Mouse (Mus musculus) megakaryocyte, adult 5-6 weeks (primary cell): ENCODE results near the gene Pheta1. TPM values are rescaled to one million over a fixed set of nuclear protein-coding genes. Genes with fewer than 3 reads are reported as not detected.
A peak's percentile ranks its signal among the peaks of the same experiment; 100 is the strongest.

Experiments
- ATAC-seq: 2 replicates; pipeline ENCODE4 v1.8.0; 2016; ENCODE audit warnings: mild to moderate bottlenecking, inconsistent platforms; ENCODE audit not compliant: poor library complexity, severe bottlenecking
- total RNA-seq, 2 experiments: library from RNA; stranded (forward) in 1 of 2; stranded (reverse) in 1 of 2; fragments of 153-499, 151-499 nt in 1 of 2; fragments of 221-1000, 200-1000 nt in 1 of 2; gene quantifications; 2 replicates each; pipeline versions ENCODE4 v1.2.3 to v1.2.4; 2015 to 2017

The Pheta1 gene
- total RNA-seq (2015): 0.78 and 1.2 TPM in 2 replicates
- 0.69 and 1.8 TPM in 2 replicates for total RNA-seq (2017)

GRCm38 (mm10) chr5:121848743-121849142 is at the start of gene Pheta1:
Pheta1 (plus strand) TSS chr5:121848984.
- peak; percentile 86 for ATAC-seq

GRCm38 (mm10) chr5:121807186-121807585 is 41.6 kb upstream of the Pheta1 start:
- no peak for ATAC-seq

- no peak for ATAC-seq
Measured at GRCm38 (mm10) chr5:121808202-121808601, 40.6 kb upstream of the Pheta1 start.

- no peak for ATAC-seq
Measured at GRCm38 (mm10) chr5:121809667-121810224, 39.0 kb upstream of the Pheta1 start.

- ATAC-seq: no peak
Measured at GRCm38 (mm10) chr5:121810331-121811151, 38.2 kb upstream of the Pheta1 start.

GRCm38 (mm10) chr5:121811485-121811931 is 37.3 kb upstream of the Pheta1 start:
- peak; percentile 28 for ATAC-seq

- no peak for ATAC-seq
Measured at GRCm38 (mm10) chr5:121812526-121813243, 36.1 kb upstream of the Pheta1 start.

- no peak for ATAC-seq
Measured at GRCm38 (mm10) chr5:121813744-121814143, 35.0 kb upstream of the Pheta1 start.

- ATAC-seq: peak; percentile 59
Measured at GRCm38 (mm10) chr5:121815067-121815466, 33.7 kb upstream of the Pheta1 start.

GRCm38 (mm10) chr5:121815867-121816380 is 32.9 kb upstream of the Pheta1 start:
- ATAC-seq: no peak

- no peak for ATAC-seq
Measured at GRCm38 (mm10) chr5:121816611-121817010, 32.2 kb upstream of the Pheta1 start.

GRCm38 (mm10) chr5:121817551-121817950 is 31.2 kb upstream of the Pheta1 start:
- ATAC-seq: no peak

GRCm38 (mm10) chr5:121818401-121818800 is 30.4 kb upstream of the Pheta1 start:
- no peak for ATAC-seq

GRCm38 (mm10) chr5:121818862-121819261 is 29.9 kb upstream of the Pheta1 start:
- no peak for ATAC-seq

- ATAC-seq: peak; percentile 11; the same call in 1 of the 2 replicates
Measured at GRCm38 (mm10) chr5:121819559-121819958, 29.2 kb upstream of the Pheta1 start.

- no peak for ATAC-seq
Measured at GRCm38 (mm10) chr5:121820161-121820560, 28.6 kb upstream of the Pheta1 start.

GRCm38 (mm10) chr5:121820657-121821056 is 28.1 kb upstream of the Pheta1 start:
- ATAC-seq: no peak

GRCm38 (mm10) chr5:121821116-121821515 is 27.7 kb upstream of the Pheta1 start:
- no peak for ATAC-seq

- ATAC-seq: no peak
Measured at GRCm38 (mm10) chr5:121821552-121821951, 27.2 kb upstream of the Pheta1 start.

GRCm38 (mm10) chr5:121822786-121823505 is 25.8 kb upstream of the Pheta1 start:
- no peak for ATAC-seq

GRCm38 (mm10) chr5:121823668-121824067 is 25.1 kb upstream of the Pheta1 start:
- ATAC-seq: no peak
